Mouse (Mus musculus): ENCODE results near the gene Clk4.

- no peak for TF ChIP-seq CTCF (IDR thresholded peaks at IDR 0.05)
- TF ChIP-seq POLR2A (IDR thresholded peaks at IDR 0.05; ENCODE audit: insufficient read depth, low read depth, low read length), result no peak
These were observed 47.5 kb upstream of the Clk4 start for GRCm38 (mm10) chr11:51214021-51214420.
